Mouse (Mus musculus): ENCODE results near the gene Medag. TPM values are rescaled to one million over a fixed set of nuclear protein-coding genes. Genes with fewer than 3 reads are reported as not detected.

Medag gene
- total RNA-seq, 2 experiments from 2014 or later, result not detected

DNA sequence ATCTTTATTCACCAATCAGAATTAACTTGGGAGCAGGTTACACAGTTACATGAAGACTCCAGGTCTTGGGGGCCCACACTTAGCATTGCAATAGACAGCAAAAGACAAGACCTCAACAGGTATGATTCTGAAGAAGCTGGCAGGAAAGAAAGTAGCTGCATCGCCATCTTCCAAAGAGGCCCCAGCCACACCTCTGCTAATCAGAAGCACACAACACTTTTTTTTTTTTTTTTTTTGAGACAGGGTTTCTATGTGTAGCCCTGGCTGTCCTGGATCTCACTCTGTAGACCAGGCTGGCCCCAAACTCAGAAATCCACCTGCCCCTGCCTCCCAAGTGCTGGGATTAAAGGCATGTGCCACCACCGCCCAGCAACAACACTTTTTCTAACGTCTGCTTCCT is 15.0 kb downstream of the Medag start:
- no peak for ATAC-seq (replicated peaks; ENCODE audit: low FRiP score, poor library complexity, severe bottlenecking)

DNA sequence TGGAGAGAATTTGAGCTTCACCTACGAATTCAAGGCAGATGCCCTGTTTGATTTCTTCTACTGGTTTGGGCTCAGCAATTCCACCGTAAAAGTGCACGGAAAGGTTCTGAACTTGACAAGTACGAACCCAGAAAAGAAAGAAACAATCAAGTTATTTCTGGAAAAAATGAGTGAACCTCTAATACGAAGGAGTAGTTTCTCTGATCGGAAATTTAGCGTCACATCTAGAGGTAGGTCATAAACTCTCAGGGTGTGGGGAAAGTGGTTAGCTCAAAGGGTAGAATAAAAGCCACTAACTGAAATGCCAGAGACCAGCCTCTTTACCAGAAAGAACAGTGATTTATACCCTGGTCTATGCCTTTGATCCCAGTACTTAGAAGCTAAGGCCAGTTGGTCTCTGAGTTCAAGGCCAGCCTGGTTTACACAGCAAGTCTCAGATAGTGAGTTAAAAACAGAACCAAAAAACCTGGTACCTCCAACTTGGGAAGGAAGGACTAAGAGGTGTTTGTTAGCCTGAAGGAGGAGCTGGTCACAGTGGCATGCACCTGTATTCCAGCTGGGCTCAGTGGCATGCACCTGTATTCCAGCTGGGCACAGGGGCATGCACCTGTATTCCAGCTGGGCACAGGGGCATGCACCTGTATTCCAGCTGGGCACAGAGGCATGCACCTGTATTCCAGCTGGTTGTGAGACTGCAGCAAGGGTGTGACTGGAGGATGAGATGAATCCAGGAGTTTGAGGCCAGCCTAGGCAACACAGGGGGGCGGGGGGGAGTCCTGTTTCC is 15.9 kb downstream of the Medag start:
- no peak for ATAC-seq (replicated peaks; ENCODE audit: low FRiP score, poor library complexity, severe bottlenecking)

DNA sequence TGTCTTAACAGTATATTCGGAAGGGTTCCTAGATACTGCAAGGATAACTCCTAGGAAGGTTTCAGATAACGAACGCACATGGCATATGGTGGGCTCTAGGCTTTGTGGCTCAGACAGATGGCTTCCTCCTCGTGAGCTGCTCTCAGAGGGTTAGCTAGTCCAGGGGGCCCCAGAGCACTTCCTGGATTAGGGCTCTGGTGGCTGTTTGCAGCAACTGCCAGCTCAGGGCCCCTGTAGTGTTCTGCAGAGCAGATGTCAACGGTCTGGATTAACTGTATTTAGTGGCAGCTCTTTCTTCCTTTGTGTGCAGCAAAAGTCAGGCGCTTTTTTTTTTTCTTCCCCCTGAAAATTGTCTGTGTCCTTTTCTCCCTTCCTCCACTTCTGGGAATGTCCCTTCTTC is 16.8 kb downstream of the Medag start:
- ATAC-seq (replicated peaks; ENCODE audit: low FRiP score, poor library complexity, severe bottlenecking), result no peak

DNA sequence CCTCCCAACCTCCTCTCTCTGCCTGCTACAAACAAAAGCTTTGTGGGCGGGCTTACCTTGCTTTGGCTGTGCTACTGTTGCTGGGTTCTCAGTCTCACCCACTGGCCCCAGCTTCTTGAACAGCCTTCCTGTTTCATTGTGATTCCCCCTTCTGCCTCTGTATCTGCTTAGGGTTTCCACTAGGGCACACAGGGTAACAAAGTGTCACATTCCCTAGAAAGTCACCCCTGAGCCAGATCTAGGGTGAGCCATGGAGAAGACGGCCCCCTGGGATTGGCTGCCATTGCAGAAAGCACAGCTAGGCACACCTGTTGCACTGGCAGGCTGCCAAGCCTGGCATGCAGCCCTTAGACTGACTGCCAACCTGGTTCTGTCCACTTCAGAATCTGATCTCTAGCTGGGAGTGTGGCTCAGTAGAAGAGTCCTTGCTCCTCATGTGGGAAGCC is 17.3 kb downstream of the Medag start:
- no peak for ATAC-seq (replicated peaks; ENCODE audit: low FRiP score, poor library complexity, severe bottlenecking)

DNA sequence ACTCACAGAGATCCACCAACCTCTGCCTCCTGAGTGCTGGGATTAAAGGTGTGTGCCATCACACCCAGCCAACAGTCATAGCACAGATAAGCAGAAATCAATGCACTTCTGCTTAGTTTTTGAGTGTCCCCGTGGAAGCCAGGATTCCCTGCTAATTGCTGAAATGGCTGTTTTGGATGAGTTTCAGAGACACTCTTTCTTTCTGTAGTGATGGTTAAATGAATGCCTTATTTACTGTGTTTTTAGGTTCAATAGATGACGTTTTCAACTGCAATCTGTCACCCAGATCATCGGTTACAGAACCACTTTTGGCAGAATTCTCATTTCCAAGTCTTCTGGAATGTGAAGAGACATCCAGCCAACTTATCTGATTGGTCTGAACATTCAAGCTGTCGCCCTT is 18.0 kb downstream of the Medag start:
- no peak for ATAC-seq (replicated peaks; ENCODE audit: low FRiP score, poor library complexity, severe bottlenecking)

DNA sequence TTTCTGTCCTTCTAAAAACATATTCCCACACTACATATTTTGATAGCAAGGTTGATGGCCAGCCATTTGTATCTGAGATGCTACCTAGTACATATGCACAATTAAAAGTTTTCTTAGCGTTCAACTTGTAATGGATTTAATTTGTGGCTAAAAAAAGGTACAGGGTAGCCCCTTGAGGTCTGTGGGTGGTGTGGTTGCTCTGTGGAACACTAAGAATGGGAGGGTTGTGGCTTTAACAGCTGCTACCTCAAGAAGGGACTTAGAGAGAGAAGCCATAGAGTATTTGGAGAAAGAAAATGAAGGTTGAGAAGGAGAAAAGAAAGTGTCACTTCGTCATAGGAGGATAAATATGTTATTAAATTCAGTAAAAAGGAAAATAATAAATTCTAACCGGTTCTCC is 19.4 kb downstream of the Medag start:
- ATAC-seq (replicated peaks; ENCODE audit: low FRiP score, poor library complexity, severe bottlenecking), result no peak

DNA sequence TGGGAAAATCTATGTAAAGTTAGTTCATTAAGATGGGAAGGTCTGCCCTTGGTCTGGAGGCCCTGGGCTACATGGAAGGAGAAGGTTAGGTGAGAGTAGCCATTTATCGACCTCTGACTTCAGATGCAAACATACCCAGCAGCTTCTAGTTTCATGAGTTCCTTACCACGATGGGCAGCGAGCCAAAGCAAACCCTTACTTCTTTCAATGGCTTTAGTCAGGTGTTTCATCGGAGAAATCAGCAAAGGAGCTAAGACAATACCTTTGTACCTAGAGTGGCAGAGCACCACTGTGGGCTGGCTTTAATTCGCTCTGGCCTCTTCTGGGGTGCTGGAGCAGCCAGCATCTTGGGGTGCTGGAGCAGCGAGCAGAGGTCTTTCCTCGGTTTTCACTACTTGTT is 22.1 kb downstream of the Medag start:
- no peak for ATAC-seq (replicated peaks; ENCODE audit: low FRiP score, poor library complexity, severe bottlenecking)

DNA sequence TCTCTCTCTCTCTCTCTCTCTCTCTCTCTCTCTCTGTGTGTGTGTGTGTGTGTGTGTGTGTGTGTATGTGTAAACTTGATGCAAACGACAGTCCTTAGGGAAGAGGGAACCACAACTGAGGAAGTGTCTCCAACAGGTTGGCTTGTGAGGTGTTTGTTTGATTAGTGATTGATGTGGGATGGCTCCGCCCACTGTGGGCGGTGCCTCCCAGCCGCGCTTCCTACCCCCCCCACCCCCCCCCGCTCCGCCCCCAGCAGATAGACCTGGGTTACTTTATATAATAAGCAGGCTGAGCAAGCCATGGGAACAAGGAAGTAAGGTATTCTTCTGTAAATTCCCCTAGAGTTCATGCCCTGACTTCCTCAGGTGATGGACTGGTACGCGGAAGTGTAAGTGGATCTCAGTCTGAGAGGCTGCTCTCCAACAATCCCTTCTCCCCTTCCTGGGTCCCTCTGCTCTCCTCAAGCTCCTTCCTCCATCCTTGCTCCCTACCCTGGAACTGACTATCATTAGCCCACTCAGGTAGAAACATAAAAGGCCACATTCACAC is 22.7 kb downstream of the Medag start:
- ATAC-seq (replicated peaks; ENCODE audit: low FRiP score, poor library complexity, severe bottlenecking), result no peak

DNA sequence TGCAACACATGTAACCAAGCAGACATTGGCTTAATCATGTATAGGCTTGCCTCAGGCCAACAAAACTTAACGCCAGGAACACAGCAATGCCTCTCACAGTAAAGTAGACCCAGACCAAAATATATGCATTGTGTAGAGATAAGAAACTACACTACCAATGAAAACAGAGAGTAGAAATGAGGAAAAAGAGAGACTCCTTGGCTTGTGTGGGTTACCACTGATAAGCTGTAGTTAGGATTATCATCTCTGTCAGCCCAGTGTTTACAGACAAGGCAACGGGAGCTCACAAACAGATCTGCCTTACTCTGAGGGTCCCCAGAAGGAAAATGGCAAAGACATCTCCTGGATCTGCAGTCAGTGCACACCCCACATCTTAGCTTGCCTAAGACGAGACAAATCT is 25.0 kb downstream of the Medag start:
- ATAC-seq (replicated peaks; ENCODE audit: low FRiP score, poor library complexity, severe bottlenecking), result no peak

DNA sequence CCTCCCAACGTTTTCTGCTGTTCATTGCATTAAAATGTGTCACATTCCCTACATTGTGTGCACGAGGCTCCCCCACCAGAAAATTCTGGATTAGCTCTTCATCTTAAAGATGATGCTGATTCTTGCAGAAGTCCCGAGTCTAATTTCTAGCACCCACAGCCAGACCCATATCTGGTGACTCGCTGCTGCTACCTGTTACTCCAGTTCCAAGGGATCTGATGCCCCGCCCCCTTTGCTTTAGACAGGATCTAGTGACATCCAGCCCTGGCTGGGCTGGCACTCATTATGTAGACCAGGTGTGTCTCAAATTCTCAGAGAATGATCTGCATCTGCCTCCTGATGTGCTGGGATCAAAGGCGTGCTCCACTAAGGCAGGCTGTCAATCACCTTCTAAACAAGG is 25.6 kb downstream of the Medag start:
- no peak for ATAC-seq (replicated peaks; ENCODE audit: low FRiP score, poor library complexity, severe bottlenecking)

DNA sequence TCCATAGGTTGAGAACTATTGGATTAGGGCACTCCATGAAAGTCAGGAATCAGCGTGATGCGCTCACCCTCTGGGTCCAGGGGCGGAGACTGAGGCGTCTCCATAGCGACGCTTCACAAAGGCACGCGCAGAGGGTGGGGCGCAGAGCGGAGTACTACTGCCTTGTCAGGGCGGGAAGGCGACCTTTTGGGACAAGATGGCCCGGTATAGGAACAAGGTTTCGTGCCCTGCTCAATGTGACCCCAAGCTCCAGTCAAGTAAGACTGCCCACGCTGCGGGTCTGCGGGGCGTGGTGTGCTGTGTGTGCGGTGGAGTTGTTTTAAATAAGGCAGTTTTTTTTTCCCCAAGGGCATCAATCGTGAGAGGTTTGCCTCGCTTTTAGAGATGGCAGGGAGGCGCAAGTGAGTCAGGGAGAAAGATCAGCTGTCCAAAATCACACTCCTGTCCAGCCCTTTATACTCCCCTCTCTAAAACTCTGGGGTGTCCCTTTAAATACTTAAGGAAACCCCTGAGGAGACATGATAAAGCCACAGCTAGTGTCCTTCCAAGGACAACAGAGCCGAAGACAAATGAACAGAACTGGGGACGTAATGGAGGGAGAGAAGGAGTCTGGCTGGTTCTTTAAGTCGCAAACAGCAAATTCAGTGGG is 28.1 kb downstream of the Medag start, which contains the start of gene Tex26:
TSS of gene Tex26 (plus strand) at position 130 of the 649 bp plus-strand sequence.
- ATAC-seq (replicated peaks; ENCODE audit: low FRiP score, poor library complexity, severe bottlenecking), result no peak

DNA sequence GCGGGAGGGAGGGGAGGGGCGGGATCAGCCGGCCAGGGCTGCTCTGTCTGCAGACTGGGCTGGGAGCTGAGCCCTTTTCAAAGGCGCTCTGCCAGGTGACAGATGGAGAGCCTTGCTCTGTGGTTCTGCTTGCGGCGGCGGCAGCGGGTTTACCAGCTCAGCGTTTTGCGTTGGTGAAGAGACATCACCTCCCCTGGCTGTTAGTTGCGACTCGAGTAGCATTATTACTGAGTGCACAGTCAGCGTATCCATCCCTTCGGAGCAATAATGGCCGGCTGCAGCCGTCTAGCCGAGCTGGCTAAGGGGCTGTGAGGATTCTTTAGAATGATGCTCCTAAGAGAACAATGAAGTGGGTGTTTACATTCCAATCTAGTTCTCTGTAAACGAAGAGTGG is 28.6 kb downstream of the Medag start:
- no peak for ATAC-seq (replicated peaks; ENCODE audit: low FRiP score, poor library complexity, severe bottlenecking)

DNA sequence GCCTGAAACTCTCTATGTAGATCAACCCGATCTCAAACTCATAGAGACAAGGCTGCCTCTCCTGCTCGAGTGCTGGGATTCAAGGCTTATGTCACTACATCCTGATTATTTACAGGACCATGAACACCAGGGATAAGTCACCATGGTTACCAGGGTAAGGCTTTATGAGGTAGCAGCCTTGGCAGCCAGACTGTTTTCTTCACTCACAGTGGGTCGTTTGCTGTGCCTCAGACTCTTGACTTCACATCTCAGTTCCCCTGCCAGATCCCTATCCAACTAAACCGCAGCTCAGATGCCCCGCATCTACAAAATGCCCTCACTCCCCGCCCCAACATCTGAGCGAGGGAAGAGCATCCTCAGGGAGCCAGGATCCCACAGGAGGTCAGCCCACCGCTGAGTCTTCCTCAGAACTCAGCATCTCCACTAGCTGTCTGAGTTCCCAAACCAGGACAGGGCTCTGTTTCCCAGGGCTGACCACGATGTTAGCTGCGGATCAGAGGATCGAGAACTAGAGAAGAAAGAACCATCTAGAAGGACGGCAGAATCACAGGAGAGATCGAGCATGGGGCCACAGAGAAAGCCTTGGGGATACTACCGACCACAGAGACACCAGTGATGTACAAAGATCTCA is 30.2 kb downstream of the Medag start:
- no peak for ATAC-seq (replicated peaks; ENCODE audit: low FRiP score, poor library complexity, severe bottlenecking)

DNA sequence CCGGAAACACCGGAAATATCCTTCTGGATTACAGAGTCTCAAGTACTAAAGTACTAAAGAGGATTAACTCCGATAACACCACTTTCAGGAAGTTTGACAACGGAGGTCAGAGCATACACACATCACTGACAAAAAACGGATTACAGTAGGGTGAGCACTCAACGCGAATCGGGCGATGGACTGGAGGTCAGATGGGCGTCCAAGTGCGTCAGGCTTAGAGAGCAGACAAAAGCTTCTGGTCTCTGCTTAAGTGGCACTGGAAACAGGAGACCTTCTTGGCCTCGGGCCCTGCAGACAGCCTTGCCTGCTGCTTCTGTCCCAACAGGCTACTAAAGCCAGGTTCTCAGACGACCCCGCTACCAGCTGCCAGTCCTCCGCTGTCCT is 30.7 kb downstream of the Medag start:
- no peak for ATAC-seq (replicated peaks; ENCODE audit: low FRiP score, poor library complexity, severe bottlenecking)

DNA sequence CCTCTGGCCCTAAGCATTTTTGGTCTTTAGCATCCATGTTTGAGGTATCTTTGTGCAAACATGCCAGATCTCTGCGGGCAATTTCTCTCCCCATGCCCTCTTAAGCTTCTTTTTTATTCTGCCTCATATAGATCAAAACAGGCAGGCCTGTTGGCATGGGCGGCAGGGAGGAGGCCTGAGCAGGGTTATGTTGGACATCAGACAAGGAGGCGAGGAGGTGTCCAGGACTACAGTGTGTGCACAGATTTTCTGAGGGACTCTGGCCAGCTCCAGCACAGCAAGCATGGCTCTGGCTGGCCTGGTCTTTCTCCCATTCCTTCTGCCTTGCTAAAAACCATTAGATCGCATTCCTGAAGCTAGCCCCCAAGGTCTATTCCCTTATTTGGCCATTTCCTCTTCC is 32.9 kb downstream of the Medag start:
- no peak for ATAC-seq (replicated peaks; ENCODE audit: low FRiP score, poor library complexity, severe bottlenecking)

DNA sequence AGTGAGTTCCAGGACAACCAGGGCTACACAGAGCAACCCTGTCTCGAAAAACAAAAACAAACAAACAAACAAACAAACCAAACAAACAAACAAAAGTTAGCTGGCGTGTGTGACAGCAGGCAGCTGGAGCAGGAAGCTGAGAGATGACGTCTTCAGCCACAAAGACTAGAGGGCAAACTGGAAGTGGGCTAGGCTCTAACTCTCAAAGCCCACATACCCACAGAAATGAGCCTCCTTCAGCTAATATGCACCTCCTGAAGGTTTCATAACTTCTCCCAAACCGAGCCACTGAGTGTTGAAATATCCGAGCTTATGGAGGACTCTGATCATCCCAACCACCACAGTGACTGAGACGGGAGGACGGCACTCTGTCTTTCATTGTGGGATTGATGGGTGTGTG is 34.9 kb downstream of the Medag start:
- ATAC-seq (replicated peaks; ENCODE audit: low FRiP score, poor library complexity, severe bottlenecking), result no peak

DNA sequence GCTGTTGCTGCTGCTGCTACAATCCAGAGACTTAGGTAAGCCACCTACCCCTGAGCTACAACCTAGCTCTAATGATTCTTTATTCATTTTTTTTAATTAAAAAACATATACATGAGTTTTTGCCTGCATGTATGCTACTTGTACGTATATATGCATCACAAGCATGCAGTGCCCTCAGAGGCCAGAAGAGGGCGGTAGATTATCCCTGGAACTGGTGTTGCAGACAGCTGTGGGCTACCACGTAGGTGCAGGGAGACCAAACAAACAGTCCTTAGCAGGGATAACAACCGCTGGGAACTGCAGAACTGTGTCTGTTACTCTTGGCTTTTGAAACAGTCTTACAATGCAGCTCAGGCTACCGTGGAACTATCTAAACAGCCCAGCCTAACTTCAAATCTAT is 36.2 kb downstream of the Medag start:
- no peak for ATAC-seq (replicated peaks; ENCODE audit: low FRiP score, poor library complexity, severe bottlenecking)

DNA sequence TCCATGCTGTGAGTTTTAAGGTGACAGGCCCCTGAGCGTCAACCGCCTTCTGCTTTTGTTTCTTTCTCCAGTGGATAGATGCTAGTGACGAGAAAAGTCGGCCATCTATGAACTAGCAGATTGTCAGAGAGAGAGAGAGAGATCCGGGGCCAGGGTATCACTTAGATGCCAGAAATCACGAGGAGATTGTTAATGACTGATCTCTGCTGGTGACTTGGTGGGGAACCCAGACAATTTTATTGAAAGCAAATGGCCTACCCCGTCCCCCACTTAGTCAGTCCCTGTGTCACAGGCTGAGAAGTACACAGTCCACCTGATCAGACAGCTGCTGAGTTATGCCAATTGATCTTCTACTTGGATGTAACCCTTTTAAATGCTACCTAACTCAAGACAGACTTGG is 37.9 kb downstream of the Medag start:
- no peak for ATAC-seq (replicated peaks; ENCODE audit: low FRiP score, poor library complexity, severe bottlenecking)

DNA sequence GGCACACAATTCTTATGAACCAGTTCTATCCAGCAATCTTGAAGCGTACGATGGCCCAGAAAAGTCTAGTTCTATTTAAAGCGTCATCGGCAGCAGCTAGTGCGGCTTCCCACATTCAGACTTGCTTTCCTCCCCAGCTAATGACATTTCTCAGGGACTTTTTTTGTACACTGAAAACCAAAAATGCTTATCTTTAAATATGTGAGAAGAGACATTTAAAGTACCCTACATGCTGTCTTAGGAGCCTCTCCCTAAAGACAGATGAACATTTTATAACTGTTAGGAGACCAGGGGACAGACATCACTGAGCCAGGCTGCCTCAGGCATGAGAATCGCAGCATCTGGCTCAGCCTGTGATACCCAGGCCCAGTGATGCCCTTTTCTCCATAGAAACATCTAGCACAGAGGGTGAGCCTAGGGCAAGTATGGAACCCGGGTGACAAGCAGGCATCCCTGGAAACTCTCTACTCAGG is 39.7 kb downstream of the Medag start:
- no peak for ATAC-seq (replicated peaks; ENCODE audit: low FRiP score, poor library complexity, severe bottlenecking)

DNA sequence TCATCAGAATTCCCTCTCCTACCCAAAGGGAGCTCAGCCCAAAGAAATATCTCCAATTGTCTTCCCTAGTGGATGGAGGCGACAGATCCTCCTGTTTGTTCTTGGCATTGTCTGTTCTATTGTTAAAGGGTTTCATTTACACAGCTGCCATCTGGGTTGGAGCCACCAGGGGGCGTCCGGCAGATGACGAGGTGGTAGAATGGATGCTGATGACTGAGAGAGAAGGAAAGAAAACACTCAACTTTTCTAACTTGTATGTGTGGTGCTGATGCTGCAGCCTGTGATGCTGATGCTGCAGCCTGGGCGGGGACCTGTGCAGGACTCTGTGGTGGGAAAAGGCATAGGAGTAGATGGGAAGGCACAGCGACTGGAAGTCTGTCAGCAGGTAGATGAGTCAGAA is 42.7 kb downstream of the Medag start:
- no peak for ATAC-seq (replicated peaks; ENCODE audit: low FRiP score, poor library complexity, severe bottlenecking)

DNA sequence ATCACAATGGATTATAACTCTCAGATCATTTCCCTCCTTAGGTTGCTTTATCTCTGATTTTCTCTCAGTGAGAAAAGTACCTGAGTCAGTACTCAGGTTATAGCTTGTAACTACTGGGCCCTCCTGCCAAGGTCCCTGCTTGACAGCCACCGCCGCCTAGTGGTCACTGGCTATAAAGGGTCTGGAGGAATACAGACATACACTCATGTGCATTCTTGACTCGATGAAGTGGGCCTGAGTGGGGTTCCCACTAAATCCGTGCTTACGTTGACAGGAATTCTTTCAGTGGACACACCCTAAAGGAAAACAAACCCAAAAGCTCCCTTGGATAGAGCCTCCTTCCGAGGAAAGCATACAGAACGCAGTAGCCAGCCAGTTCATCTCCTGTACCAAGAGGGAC is 45.0 kb downstream of the Medag start:
- ATAC-seq (replicated peaks; ENCODE audit: low FRiP score, poor library complexity, severe bottlenecking), result no peak

Data from erythroid progenitor cell, adult 5-6 weeks (primary cell).